ENCODE assay signal across 13 mouse cellular contexts in the genomic region with DNA sequence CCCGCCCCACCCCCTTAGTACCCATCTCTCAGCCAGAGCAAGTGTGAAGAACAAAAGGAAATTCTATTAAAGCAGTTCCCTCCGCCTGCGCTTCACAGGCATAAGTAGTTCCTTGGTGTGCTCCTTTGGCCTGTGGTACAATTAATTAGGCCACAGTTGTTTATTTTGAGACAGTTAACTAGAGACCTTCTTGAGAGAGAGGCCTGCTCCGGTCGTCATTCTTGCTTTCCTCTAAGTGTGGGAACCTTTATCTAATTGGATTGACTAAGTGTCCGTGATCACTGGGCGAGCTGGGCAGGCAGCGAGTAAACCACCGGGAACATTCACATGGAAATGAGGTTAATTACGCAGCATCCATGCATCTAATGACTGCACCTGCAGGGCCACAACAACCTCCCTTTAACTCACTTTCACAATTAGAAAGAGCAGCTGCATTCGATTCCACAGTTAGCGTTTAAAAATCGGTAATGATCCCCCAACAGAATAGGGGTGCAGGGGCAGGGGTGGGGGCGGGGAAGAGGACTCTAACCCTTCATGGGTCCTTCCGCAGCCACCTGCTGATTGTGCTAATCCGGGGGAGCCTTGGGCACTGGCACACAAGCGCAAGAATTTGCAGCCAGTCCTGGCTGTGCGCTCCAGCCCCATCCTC.
DNase-seq lines count a peak whose midpoint lies in the region; ATAC-seq lines count a peak whose summit lies in the region.
"Had no signal": no experiment of that assay in that cellular context is flagged by ENCODE, and none has a peak within 500 bp of the region (broad histone marks: within the 10 kb centered on the region; RNA-seq: fewer than 3 reads in every experiment).

No protein-coding gene starts in this region.

- peak overlapping the region; percentile 10; the same call in 1 of the 2 replicates for H3K4me3 ChIP-seq in forebrain, embryonic 13.5 days
- H3K4me3 ChIP-seq in midbrain, embryonic 10.5 days = peak overlapping the region; percentile 31
- no peak overlapping the region for H3K4me3 ChIP-seq in intestine, embryonic 15.5 days (replicated peaks)
- H3K4me3 ChIP-seq: erythroblast, embryonic 14.5 days had no signal

- WGBS in forebrain, embryonic 13.5 days = 1% methylated on average over 18 of the region's 18 CpGs
- 6% methylated on average over 18 of the region's 18 CpGs for WGBS in midbrain, embryonic 10.5 days
- 24% methylated on average over 18 of the region's 18 CpGs for WGBS in intestine, embryonic 15.5 days

- no peak overlapping the region for H3K9ac ChIP-seq in forebrain, embryonic 13.5 days
- H3K9ac ChIP-seq in intestine, embryonic 15.5 days = no peak overlapping the region
- H3K9ac ChIP-seq: liver, embryonic 14.5 days had no signal

- DNase-seq in left cerebral cortex, postnatal 4 days = peak; percentile 10
- no peak for DNase-seq in left cerebral cortex, postnatal 14 days (ENCODE audit: low spot score in 2 of 2)
- DNase-seq in midbrain, embryonic 10.5 days (ENCODE audit: low spot score) = peak; percentile 25
- DNase-seq in layer of hippocampus, adult 8-10 months (ENCODE audit: low spot score in 2 of 2) = no peak
- DNase-seq in left cerebral cortex, postnatal 25 days (ENCODE audit: low spot score in 2 of 2) = no peak
- DNase-seq in urinary bladder, postnatal 25 days (ENCODE audit: low spot score) = no peak
- DNase-seq: heart, adult 18-20 months had no signal

- H3K27me3 ChIP-seq in forebrain, embryonic 13.5 days = peaks cover 7% of the 10 kb centered on the region; the same call in 1 of the 2 replicates
- peaks cover 22% of the 10 kb centered on the region for H3K27me3 ChIP-seq in midbrain, embryonic 10.5 days (ENCODE audit: low read depth, poor library complexity, severe bottlenecking)
- no peaks in the 10 kb centered on the region for H3K27me3 ChIP-seq in intestine, embryonic 15.5 days (replicated peaks)
- H3K27me3 ChIP-seq: CH12.LX had no signal

- ATAC-seq in forebrain, embryonic 13.5 days = peak; percentile 95
- ATAC-seq in intestine, embryonic 15.5 days = no peak
- ATAC-seq: activated CD4-positive, CD25-positive, alpha-beta regulatory T cell, adult 4 months had no signal

- no peaks in the 10 kb centered on the region for H3K36me3 ChIP-seq in forebrain, embryonic 13.5 days (ENCODE audit: poor library complexity, severe bottlenecking)
- H3K36me3 ChIP-seq in midbrain, embryonic 10.5 days = no peaks in the 10 kb centered on the region
- no peaks in the 10 kb centered on the region for H3K36me3 ChIP-seq in intestine, embryonic 15.5 days

- H3K4me2 ChIP-seq in forebrain, embryonic 13.5 days = peak overlapping the region; percentile 46
- H3K4me2 ChIP-seq in intestine, embryonic 15.5 days (replicated peaks) = no peak overlapping the region

- intact Hi-C loops in left cerebral cortex, postnatal 4 days (cut with DNase I) = no loop called here
- intact Hi-C loops in left cerebral cortex, postnatal 14 days (cut with DNase I) = no loop called here
- intact Hi-C loops in left cerebral cortex, postnatal 25 days (cut with DNase I) = no loop called here

- peaks cover 24% of the 10 kb centered on the region for H3K4me1 ChIP-seq in forebrain, embryonic 13.5 days
- H3K4me1 ChIP-seq in midbrain, embryonic 10.5 days = peaks cover 15% of the 10 kb centered on the region
- no peaks in the 10 kb centered on the region for H3K4me1 ChIP-seq in intestine, embryonic 15.5 days (replicated peaks)

- H3K9me3 ChIP-seq in forebrain, embryonic 13.5 days (replicated peaks) = no peaks in the 10 kb centered on the region
- H3K9me3 ChIP-seq in midbrain, embryonic 10.5 days (replicated peaks) = no peaks in the 10 kb centered on the region
- no peaks in the 10 kb centered on the region for H3K9me3 ChIP-seq in intestine, embryonic 15.5 days

- peak overlapping the region; percentile 59 for H3K27ac ChIP-seq in forebrain, embryonic 13.5 days
- H3K27ac ChIP-seq in midbrain, embryonic 10.5 days (replicated peaks) = peak overlapping the region; percentile 46; the same call in 1 of the 2 replicates
- no peak overlapping the region for H3K27ac ChIP-seq in intestine, embryonic 15.5 days
- H3K27ac ChIP-seq: liver, embryonic 14.5 days had no signal

Comparison
In these comparisons a context has a peak if more than half of its experiments do, and no peak if none do; other contexts are left out.
1. DNase-seq: peak in left cerebral cortex, postnatal 4 days (single experiment) and midbrain, embryonic 10.5 days (single experiment); none in left cerebral cortex, postnatal 14 days (0 of 2), layer of hippocampus, adult 8-10 months (0 of 2), left cerebral cortex, postnatal 25 days (0 of 2) and urinary bladder, postnatal 25 days (single experiment).